7 mouse cellular contexts compared by ENCODE assay signal in the genomic region with DNA sequence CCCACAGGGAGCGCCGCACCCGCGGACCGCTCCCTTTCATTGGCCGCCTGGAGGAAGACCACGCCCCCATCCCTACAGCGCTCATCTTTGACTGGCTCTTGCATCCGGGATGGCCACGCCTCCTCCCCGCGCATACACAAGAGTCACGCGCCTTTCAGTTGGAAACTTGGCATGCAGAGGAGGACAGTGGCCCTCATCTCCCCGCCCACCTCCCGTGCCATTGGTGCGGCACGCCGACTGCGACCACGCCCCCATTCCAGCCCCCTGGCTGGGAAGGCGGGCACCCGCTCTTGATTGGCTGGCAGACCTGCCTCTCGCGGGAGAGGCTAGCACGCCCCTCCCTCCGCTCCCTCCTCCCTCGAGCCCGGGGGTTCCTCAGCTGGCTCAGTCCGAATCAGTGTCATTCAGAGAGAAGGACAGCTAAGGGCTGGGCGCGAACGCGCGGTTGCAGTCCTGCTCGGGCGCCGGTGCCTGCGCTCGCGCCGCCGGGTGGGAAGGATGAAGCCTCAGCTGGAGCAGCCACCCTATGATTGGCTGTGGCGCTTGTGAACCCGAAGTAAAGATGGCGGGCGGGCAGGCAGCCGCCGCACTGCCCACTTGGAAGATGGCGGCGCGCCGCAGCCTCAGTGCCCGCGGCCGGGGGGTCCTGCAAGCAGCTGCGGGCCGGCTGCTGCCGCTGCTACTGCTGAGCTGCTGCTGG. TPM values are rescaled to one million over a fixed set of nuclear protein-coding genes. Genes with fewer than 3 reads are reported as not detected.
DNase-seq lines count a peak whose midpoint lies in the region; ATAC-seq lines count a peak whose summit lies in the region.

Cnnm2 (plus strand) TSS at position 350 of the 700 bp plus-strand sequence.

- ATAC-seq in intestine, embryonic 16.5 days = peak; percentile 97
- ATAC-seq in midbrain, embryonic 11.5 days (ENCODE audit: low FRiP score) = peak; percentile 98

- no peaks in the 10 kb centered on the region for H3K36me3 ChIP-seq in intestine, embryonic 16.5 days (ENCODE audit: control insufficient read depth, insufficient read depth, low read length)
- H3K36me3 ChIP-seq in midbrain, embryonic 11.5 days (ENCODE audit: control insufficient read depth, insufficient read depth, low read length) = no peaks in the 10 kb centered on the region

- peak within 1 kb of the TSS; percentile 82 for H3K9ac ChIP-seq in intestine, embryonic 16.5 days (ENCODE audit: low read depth, low read length)
- H3K9ac ChIP-seq in midbrain, embryonic 11.5 days (ENCODE audit: low read length) = peak within 1 kb of the TSS; percentile 77

- H3K9me3 ChIP-seq in intestine, embryonic 16.5 days (ENCODE audit: control insufficient read depth, low read length) = no peaks in the 10 kb centered on the region
- no peaks in the 10 kb centered on the region for H3K9me3 ChIP-seq in midbrain, embryonic 11.5 days (ENCODE audit: control insufficient read depth, low read length)

- H3K4me2 ChIP-seq in intestine, embryonic 16.5 days (ENCODE audit: low read depth, low read length) = peak within 1 kb of the TSS; percentile 100
- peak within 1 kb of the TSS; percentile 70 for H3K4me2 ChIP-seq in midbrain, embryonic 11.5 days

- intact Hi-C loops in left cerebral cortex, postnatal 36 days (cut with DNase I) = no loop called here

- H3K27me3 ChIP-seq in intestine, embryonic 16.5 days (replicated peaks; ENCODE audit: control insufficient read depth, insufficient read depth, low read length) = peaks cover 10% of the 10 kb centered on the region
- peaks cover 6% of the 10 kb centered on the region for H3K27me3 ChIP-seq in midbrain, embryonic 11.5 days (ENCODE audit: control insufficient read depth, insufficient read depth, low read length)

- H3K27ac ChIP-seq in intestine, embryonic 16.5 days (ENCODE audit: low read length) = peak within 1 kb of the TSS; percentile 57
- peak within 1 kb of the TSS; percentile 61; the same call in 1 of the 2 replicates for H3K27ac ChIP-seq in midbrain, embryonic 11.5 days (ENCODE audit: low read depth, low read length)

- under 1% methylated on average over 59 of the region's 59 CpGs for WGBS in intestine, embryonic 16.5 days
- WGBS in midbrain, embryonic 11.5 days = under 1% methylated on average over 59 of the region's 59 CpGs

- H3K4me3 ChIP-seq in intestine, embryonic 16.5 days (ENCODE audit: low read length) = peak within 1 kb of the TSS; percentile 97
- peak within 1 kb of the TSS; percentile 77 for H3K4me3 ChIP-seq in midbrain, embryonic 11.5 days (ENCODE audit: low read depth, low read length)

- peak; percentile 100 for DNase-seq in adrenal gland, adult 8-10 months
- peak; percentile 100 for DNase-seq in embryo, embryonic 9.5 days (ENCODE audit: extremely low spot score)
- peak; percentile 99 to 100 for DNase-seq in gastrocnemius, postnatal 4 days (ENCODE audit: low spot score in 2 of 2)
- peak; percentile 100 for DNase-seq in left cerebral cortex, postnatal 36 days (ENCODE audit: low spot score in 2 of 2)
- peak; percentile 99 for DNase-seq in midbrain, embryonic 11.5 days (ENCODE audit: low spot score, missing footprints)
- peak; percentile 100 for DNase-seq in skeletal muscle tissue, adult 2 months (ENCODE audit: low read depth, low spot score)

- peaks cover 12% of the 10 kb centered on the region for H3K4me1 ChIP-seq in intestine, embryonic 16.5 days (ENCODE audit: control insufficient read depth, insufficient read depth, low read length)
- peaks cover 20% of the 10 kb centered on the region for H3K4me1 ChIP-seq in midbrain, embryonic 11.5 days (ENCODE audit: control insufficient read depth, insufficient read depth, low read length)

RNA-seq across cellular contexts. Expression of gene Cnnm2, which starts in this region (rescaled TPM):
- 10 to 100 TPM; 27.6 to 45.6 (median 37.6) TPM for total RNA-seq in adrenal gland, adult 8-10 months (2022)
- 1 to 10 TPM; 5.9 to 6.5 TPM for total RNA-seq in gastrocnemius, postnatal 4 days (2021)
- polyA plus RNA-seq in intestine, embryonic 16.5 days (2015; fragmentation: Nextera tagmentation; extraction: Ambion mirVana) = 1.9 and 2.1 TPM in 2 replicates
- total RNA-seq in left cerebral cortex, postnatal 36 days (2021) = 10 to 100 TPM; 34.8 to 36.4 TPM
- polyA plus RNA-seq in midbrain, embryonic 11.5 days (2014; fragmentation: Nextera tagmentation; extraction: Ambion mirVana) = 4.5 and 4.9 TPM in 2 replicates

Comparison
In these comparisons a context has a peak if more than half of its experiments do, and no peak if none do; other contexts are left out.
1. Peak in every context shown above with its lines: DNase-seq, ATAC-seq, H3K4me3 ChIP-seq and H3K27ac ChIP-seq.